Mouse (Mus musculus) kidney, adult 9 months (tissue): ENCODE measurements around the gene Fitm2.
A peak's percentile ranks its signal among the peaks of the same experiment; 100 is the strongest.

Source experiments
- DNase-seq: peaks from one replicate; pipeline ENCODE4 v3.0.0; 2022

Gene Fitm2

GRCm38 (mm10) chr2:163472466-163472851 is at the start of gene Fitm2:
Fitm2 (minus strand) TSS chr2:163472629.
- DNase-seq: peak; percentile 97

DNA sequence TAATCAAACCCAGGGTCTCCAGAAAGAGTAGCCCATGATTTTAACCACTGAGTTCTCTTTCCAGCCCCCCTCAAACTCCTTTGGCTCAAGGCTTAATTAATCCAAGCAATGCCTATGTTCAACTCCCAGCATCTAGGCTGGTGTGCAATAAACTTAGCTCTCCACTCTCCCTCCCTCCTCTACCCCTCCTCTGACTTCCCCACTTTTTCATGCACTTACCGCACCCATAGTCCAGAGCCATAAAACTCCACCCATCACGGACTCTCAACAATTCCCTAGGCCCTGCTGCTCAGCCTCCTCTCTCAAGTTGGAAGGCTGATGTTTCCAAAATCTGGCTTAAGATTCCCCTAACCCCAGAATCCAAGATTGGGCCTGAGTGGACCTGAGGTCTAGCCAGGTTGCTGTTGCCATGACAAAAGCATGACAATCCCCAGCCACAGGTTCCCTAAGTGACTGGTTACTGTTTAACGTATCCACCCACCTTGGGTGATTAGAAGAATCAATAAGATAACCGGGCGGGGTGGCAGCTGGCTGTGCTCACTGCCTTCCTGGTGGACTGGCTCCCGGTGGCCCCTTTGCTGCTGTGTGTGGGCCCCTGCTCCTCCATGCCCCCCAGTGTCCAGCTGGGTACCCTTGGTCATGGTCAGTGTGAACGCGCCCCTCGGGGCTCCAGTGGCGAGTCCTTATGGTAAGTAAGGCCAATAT is 34.0 kb upstream of the Fitm2 start, which contains the start of gene Hnf4a:
TSS of gene Hnf4a (plus strand) at position 509 of the 705 bp plus-strand sequence.
- DNase-seq: no peak

DNA sequence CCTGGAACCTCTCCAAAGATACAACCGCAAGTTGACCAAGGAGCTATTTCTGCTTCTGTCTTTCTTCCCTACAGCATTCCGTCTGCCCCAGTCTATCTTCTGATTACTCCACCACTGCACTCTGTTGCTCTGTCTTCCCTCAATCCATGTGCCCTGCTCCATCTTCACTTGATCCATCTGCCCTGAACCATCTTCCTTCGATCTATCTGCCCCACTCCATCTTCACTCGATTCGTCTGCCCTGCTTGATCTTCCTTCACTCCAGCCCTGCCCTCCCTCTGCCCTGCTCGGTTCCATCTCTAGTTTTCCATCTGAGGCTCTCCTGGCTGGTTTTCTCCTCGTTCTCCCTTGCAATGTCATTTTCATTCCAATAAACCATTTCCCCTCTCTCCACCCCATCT is 30.8 kb upstream of the Fitm2 start:
- DNase-seq: no peak

DNA sequence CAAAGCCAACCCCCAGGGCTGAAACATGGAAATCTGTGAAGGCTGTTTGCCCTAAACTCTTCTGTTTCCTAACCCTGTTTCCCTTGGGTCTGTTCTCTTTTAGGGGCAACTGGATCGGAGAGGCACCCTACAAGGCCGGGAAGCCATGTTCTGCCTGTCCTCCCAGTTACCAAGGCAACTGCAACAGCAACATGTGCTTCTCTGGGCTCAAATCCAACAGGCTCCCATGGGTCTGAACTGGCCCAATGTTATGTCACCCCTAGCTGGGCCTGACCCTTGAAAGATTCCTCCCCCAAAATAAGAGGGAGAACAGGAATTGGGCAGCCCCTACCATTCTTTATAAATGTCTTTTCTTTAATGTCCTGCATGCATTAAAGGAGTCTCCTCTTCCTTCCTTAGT is 29.8 kb upstream of the Fitm2 start:
- DNase-seq: peak; percentile 37

DNA sequence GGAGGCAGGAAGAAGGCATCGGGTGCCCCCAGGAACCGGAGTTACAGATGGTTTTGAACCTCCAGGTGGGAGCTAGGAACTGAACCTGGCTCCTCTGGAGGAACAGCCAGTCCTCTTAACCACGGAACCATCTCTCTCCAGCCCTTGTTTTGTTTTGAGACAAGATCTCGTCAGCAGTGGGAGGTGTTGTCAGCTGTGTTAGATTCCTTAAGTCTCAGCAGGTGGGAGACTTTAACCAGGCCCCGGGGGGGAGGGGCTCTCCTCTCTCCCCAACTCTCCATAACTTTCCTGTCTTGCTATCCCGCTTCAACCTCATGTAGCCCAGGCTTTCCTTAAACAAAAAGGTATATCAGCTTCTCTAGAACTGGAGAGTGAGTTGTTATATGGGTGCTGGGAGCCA is 22.0 kb upstream of the Fitm2 start:
- DNase-seq: no peak

- DNase-seq: no peak
Observed at GRCm38 (mm10) chr2:163493976-163494375, 21.5 kb upstream of the Fitm2 start.

GRCm38 (mm10) chr2:163493031-163493430 is 20.6 kb upstream of the Fitm2 start:
- no peak for DNase-seq

DNA sequence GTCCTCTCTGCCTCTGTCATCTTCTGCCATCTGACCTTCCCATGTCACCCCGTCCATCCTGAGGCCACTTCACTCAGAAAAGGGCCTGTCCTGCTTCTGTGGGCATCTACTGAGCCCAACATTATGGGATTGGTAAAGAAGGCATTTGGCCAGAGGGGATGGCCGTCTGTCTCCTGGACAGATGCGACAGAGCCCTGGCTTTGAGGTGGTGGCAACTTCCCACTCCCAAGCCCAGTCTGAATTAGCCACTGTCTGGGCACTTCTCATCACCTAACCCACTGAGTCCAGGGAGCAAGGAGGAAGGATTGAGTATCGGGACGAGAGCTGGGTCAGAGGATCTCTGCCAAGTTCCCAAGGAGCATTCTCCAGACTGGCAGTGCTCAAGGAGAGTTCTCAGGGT is 19.6 kb upstream of the Fitm2 start, which contains the start of gene R3hdml:
TSS of gene R3hdml (plus strand) at position 301 of the 400 bp plus-strand sequence.
- DNase-seq: no peak

DNA sequence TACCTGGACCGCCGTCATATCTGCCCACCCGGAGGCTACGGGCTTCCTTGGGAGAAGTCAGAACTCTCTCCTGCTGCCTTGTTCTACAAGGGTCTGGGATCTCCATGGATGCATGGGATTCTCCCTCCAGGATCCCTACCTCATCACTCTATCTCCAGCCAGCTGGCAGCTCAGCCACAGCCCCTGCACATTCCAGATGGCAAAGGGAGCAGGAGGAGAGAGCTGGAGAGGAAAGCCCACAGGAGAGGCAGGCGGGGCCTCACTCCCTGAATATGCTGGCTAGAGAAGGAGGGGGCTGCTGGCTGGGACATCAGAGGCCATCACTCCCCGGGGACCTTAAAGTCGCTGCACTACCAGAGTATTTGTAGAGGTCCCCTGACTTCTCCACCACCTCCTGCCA is 18.9 kb upstream of the Fitm2 start:
- DNase-seq: no peak

DNA sequence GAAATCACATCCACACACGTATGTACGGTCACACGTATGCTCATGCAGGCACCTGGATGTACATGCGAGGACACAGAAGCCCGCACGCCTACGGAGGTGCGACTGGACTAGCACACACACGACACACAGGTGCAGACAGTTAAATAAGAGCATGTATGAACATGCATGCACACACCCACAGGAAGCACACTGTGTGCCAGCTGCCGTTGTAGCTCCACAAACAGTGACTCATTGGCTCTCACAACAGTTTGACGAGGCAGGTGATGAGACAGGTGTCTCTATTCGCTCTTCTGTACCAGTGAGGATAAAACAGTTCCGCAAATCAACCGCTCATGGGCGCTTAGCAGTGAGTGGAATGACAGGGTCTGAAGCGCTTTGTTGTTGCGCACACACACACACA is 18.2 kb upstream of the Fitm2 start:
- no peak for DNase-seq

DNA sequence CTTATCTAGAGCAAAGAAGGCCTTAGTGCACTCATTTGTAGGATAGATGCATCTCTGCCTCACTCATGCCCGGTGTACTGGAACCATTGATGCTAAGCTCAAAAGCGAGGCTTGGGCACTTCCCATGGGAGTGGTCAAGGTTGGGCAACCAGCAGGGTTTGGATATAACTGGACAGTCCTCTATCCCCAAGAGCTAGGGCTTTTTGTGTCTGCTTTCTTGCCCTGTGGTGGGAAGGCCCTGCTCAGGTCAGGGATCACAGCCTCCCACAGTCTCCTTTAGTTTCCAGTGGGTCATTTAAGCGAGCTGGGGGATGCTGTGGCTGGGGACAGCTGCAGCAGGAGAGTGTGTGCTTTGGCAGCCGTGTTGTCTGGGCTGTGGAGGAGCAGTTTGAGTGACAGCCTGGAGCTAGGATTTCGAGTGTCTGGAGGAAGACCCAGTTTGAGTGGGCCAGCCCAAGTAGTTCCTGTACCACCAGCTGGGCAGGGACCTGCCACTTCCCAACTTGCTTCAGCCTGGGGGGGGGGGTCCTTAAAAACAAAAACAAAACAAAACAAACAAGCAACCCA is 17.4 kb upstream of the Fitm2 start:
- DNase-seq: no peak

- DNase-seq: no peak
Observed at GRCm38 (mm10) chr2:163487360-163487759, 14.9 kb upstream of the Fitm2 start.

- peak; percentile 44 for DNase-seq
Observed at GRCm38 (mm10) chr2:163481539-163482029, 9.2 kb upstream of the Fitm2 start.

GRCm38 (mm10) chr2:163480191-163480825 is 7.9 kb upstream of the Fitm2 start:
- peak; percentile 43 for DNase-seq

GRCm38 (mm10) chr2:163471710-163472465 is 541 bp downstream of the Fitm2 start:
- peak; percentile 69 for DNase-seq

GRCm38 (mm10) chr2:163471136-163471535 is 1.3 kb downstream of the Fitm2 start:
- DNase-seq: no peak

GRCm38 (mm10) chr2:163469711-163470110 is 2.7 kb downstream of the Fitm2 start:
- DNase-seq: no peak

GRCm38 (mm10) chr2:163468866-163469265 is 3.6 kb downstream of the Fitm2 start:
- no peak for DNase-seq

DNA sequence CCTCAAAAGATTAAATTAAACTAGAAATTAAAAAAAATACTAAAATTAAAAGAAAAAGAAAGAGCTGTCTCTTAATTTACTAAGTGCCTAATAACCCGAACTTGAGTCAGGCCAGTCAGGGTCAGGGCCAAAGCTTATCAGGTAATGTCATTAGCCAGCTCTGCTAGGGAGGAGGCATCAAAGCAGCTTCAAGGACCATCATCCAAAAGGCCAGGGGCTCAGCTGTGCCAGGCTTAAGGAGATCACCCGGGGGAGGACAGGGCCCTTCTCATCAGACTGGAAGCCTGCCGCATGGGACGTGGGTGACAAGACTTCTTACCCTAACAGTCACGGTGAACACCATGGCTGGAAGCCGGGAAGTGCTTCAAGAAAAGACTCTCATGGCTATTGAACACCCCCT is 4.8 kb downstream of the Fitm2 start:
- DNase-seq: no peak

GRCm38 (mm10) chr2:163466771-163467170 is 5.7 kb downstream of the Fitm2 start:
- DNase-seq: no peak

DNA sequence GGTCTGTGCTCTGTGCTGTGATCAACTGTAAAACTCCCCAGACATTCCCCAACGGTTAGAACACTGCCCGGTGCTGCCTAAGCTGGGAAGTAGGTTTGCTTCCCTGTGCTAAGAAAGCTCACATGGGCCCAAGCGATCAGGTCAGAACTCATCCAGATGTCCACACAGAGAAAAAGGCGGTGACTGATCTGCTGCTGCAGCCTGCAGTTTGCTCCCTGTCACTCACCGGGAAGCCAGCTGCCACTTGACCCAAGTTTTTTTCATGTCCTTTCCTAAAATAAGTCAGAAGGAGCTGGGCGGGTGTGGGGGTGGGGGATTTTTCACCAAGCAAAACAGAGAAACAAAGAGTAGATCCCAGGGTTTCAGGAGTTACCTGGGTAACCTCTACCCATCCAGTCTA is 7.9 kb downstream of the Fitm2 start:
- DNase-seq: no peak

DNA sequence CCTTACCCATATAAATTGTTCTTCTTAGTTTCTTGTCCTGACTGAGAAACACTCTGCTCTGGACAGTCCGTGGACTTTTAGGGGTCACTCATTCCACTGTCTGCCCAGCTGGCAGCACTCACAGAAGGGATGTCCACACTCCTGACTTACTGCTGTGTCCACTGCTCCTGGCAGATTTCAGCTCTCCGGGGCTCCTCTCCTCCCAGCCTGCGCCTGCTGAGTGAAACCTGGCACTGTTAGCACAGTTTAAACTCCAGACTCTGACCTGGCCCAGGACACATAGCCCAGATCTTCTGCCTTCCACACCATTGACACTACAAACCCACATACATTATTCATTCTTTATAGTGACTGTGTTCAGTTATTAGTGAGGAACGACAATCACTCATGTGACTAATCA is 8.4 kb downstream of the Fitm2 start:
- DNase-seq: no peak

DNA sequence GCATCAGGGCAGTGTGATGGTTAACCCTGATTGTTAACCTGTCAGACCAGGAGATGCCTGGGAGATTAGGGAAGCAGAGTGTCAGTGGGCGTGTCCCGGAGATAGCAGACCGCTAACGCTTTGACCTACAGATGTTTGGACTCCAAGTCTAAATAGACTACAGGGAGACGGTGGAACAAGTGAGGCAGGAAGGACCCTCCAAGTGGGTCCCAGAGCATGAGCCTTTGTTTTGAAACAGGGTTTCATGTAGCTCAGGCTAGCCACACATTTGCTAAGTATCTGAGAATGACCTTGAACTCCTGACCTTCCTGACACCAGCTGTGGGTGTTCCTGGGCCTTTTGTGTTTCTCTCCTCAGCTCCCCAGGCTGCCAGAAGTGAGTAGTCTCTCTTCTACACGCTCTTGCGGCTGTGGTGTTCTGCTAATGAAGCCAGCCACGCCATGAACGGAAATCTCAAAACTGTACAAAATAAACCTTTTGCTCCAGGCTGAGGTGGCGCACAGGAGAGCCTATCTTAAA is 9.1 kb downstream of the Fitm2 start:
- DNase-seq: no peak
